Mouse (Mus musculus) adrenal gland, adult 18-20 months (tissue): ENCODE data around the gene Cadm2. TPM values are rescaled to one million over a fixed set of nuclear protein-coding genes. Genes with fewer than 3 reads are reported as not detected.

Experiments used
- DNase-seq, 2 experiments: peaks; one replicate each; pipeline ENCODE4 v3.0.0; 2021 to 2022; ENCODE audit warnings: low spot score in 2 of 2
- total RNA-seq, 2 experiments: library from RNA; stranded (reverse); gene quantifications; 1 replicate in 1 of 2; 2 replicates in 1 of 2; pipeline ENCODE4 v1.2.3; 2021

The Cadm2 gene
- total RNA-seq, 2 experiments from 2014 or later, result 0.43 to 0.74 TPM

DNA sequence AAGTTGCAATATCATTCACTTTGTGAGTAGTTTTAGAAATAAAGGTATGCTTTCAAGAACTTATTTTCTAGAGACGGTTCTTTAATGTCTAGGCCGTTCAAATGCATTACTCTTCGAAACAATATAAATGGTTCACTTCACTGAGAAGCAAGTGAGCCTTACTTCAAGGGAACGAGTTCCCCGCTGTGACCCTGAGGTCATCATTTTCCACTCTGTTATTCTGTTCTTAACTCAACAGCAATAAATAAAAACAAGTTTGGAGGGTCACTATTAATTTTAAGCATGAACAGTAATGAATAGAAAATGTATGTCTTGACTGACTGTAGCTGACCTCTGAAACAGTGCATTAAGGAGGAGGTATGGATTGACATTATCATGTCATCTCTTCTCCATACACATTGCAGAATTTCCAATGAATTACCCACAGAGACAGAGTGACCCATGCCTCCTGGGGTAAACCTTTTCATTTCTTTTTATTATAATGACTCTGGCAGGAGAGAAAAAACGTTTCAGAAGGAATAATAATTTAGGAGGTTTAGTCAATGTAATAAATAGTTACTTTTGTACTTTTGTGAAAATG lies 458.4 kb downstream of the Cadm2 start:
- no peak for DNase-seq

DNA sequence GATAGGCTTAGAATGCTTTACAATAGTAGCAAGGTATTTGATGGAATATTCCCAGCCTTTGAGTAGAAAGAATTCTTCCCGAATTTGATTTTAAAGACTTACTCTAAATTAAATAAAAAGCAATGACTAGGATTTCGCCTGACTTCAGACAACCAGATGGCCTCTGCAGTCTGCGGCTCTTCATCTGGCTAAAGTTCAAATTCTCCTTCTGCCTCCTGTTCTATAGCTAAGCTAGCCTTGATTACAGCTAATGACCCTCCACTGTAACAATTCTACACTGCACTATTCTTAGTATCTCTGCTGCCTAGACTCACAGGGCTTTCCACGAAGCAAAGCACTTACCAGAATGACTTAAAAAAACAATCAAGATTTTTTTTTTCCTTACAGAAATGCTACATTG lies 495.9 kb downstream of the Cadm2 start:
- DNase-seq, result no peak

DNA sequence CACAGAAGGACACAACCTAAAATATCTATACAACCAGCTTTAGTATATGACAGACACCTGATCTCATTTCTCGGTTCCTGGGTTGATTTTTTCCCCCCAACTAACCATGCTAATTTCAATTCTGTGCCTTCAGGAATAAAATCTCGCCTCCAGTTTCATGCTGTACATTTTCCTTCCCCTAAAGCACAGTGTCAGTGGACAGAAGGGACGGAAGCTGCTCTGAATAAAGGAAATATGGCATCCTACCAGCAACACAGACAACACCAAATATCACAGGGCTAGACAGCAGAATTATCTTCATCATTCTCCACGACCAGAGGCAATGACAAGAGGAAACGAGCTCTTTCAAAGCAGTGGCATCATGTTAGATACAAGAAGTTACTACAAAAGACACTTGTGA lies 498.2 kb downstream of the Cadm2 start:
- DNase-seq, result no peak

DNA sequence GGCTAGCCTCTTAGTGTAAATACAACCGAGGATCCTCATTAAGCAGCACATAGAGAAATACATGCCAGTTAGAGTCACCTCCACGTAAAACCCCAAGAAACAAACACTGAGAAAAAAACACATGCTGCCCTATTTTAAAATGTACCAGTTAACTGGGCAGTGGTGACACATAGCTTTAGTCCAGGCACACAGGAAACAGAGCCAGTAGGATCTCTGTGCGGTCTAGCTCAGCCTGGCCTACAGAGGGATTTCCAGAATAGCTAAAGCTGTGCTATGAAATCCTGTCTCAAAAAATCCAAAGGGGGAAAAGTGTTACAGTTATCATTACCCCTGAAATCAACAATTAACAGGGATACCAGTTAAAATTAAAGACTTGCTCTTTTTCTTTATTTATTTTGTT lies 498.9 kb downstream of the Cadm2 start:
- DNase-seq, result no peak

DNA sequence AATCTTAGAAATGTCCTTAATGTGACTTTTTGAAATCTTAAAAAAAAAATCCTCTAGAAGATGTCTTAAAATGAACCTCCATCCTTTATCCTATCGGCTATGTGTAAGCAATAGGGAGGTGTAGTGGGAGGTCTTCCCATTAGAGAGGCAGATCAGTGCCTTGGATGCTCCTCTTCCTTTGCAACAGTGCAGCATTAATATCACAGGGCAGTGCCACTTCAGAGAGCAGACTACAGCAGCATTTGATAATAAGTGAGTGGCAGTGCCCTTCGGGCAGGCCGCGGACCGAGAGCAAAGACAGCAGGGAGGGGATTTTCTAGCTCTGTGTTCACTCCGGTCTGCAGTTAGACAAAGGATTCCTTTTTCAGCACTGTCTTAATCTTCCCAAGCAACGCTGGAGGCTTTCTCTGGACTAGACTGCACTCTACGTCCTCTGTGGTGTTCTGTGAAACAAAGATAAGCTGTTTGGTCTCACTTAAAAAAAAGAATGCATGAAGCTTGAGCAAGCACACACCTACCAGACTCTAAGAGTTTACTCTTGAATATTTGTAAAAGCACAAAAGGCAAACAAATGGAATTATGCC lies 514.1 kb downstream of the Cadm2 start:
- no peak for DNase-seq

DNA sequence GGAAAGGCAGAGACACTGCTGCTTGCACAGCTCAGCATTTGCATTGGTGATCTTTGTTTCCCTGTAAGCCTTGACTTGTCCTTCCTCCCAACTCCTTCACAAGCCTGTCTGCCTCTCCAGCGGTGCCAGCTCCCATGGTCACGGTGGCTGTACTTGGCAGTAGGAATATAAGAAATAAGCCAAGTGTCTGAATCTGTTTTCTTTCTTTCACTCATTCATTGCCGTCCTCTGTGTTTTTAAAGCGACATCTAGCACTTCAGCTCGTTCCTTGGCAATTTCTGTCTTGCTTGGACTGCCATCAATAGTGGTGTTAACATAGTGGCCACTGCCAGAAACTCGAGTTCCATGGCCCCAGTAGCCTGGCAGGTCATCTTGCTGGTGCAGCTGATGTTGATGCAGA lies 524.0 kb downstream of the Cadm2 start:
- no peak for DNase-seq

DNA sequence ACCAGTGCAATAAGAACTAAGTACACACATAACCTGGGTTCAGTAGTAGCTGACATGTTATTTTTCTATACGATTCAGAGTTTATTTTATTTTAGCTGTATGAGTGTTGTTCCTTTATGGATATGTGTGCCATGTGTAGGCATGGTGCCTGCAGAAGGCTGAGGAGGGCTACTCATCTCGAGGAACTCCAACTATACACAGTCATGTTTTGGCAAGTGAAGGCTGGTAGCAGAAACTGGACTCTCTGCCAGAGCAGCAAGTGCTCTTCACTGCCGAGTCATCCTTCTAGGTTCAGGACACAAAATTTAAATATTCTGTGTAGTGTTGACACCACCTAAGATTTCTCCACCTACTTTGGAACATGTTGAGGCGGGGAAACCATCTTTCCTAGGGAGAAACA lies 524.8 kb downstream of the Cadm2 start:
- no peak for DNase-seq

DNA sequence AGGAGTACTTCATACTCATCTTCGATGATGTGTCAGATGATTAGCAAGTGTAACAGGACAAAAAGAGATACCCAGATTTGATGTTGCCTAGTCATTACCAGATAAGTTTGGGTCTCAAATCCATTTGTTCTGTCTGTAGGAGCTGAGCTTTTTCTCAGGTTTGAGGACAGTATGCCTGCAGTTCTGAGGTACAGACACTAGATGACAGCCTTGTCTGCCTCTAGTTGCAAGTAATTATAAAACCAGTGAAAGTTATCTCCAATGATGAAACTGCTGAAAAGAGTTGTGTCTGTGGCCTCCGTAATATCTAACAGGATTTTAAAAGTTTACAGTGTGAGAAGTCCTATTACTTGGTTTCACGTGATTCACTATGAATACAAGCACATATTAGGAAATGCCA lies 531.0 kb downstream of the Cadm2 start:
- DNase-seq, result no peak

DNA sequence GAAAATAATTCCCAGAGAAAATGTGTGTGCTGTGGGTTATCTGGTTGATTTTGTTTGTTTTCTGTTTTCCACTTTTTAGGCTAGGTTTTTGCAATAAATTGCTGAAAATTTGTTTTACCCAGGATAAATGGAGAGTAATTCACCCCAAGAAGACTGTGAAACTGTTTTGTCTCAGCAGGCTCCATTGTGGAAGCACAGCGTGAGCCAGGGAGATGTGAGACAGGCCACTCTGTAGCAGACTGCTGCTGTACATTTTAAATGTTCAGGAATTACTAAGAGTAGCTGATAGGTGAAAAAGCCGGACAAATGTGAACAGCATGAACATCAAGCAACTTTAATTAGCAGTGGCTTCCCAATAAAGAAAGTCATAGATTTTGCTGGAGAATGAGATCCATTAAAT lies 541.4 kb downstream of the Cadm2 start:
- DNase-seq, result no peak

DNA sequence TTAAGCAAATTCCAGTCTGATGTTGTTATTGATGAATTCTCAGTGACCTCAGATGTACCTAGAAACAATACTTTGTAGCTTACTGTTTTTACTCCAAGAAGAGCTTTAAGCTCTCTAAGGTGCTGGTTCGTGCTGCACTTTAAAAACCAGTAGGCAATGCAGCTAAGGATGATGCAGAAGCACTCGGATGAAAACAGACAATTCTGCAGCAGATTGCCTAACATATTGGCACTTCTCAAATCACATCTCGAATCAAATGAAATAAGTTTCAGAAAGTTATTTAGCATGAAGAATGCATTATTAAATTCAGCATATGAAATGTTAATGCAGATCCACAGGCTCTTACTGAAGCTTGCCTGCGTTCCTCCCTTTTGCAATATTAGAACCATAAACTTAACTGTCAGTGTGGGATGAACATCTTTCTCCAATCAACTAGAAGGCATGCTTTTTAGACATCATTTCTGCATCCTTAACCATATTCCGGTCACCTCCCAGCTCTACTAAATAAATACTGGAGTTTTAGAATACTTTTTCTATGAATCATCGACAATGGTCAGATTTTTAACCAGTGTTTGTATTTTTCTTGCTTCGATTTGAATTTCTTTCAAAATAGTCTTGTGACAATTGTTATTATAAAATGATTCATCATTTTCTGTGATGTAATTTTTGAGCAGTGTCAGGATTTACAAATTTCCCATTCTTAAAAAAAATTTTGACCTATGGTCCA lies 544.4 kb downstream of the Cadm2 start:
- no peak for DNase-seq

DNA sequence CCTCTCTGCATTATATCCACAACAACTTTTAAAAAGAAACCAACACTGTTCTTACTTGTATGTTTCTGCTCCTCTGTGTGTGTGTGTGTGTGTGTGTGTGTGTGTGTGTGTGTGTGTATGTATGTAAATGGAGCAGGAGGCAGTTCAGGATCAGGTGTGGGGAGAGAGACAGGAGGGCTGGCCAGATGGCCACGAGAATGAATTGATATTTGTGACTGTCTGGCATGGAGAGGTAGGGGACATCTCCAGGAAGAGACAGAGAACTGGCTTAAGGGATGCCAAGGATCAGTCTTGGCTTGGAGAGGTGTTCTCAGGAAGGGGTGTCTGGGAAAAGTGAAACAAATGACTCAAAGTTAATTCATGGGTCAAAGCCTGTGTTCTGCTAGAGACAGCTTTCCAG lies 552.2 kb downstream of the Cadm2 start:
- DNase-seq, result no peak

DNA sequence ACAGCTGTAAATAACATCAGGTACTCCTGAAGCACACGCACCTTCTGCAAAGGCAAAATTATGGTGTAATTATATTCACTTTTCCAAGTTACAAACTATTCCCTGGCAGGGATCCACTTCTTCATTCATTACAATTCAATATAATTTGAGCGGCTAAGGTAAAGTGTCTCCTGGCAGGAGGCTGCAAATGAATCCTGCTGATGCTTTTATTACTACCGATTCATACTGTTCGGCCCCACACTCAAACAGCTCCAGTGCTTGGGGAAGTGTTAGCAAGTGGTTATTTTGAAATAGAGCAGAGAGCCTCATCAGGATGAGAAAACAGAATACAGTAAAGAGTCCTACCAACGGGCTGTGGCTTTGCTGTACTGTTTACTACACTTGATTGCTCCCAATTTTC lies 589.8 kb downstream of the Cadm2 start:
- no peak for DNase-seq

DNA sequence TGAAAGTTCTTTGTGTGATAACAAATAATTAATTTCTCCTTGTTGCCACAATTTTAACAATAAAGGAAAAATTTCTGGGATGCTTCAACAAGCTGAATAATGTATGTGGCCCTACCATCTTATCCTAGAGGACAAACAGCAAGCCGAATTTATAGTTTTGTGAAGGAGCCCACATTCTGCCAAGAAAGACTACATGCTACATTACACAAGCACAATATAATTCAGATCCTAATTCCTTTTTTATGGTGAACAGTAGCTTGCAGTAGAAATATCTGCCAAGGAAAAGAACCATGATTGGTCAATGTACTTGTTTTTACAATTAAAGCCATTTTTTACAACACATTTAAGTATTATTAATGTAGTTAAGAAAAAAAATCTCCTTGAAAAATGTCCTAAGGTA lies 600.9 kb downstream of the Cadm2 start:
- no peak for DNase-seq

DNA sequence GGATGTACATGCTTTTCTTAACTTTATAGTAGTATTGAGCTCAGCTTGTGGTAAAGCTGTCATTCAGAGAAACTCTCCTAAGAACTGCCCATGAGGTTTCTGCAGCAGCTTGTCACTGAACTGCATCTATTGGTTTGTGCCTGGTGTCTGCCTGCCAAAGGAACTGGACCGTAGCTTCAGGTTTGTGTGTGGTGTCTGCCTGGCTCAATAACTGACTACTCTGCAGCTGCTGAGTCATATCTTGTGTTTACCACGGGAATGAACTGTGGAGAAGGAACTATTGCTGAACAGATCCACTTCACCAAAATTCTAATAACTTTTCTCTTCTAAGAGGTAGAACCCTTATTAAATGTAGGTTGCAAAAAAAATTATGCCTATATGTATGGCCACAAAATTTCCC lies 603.0 kb downstream of the Cadm2 start:
- no peak for DNase-seq

DNA sequence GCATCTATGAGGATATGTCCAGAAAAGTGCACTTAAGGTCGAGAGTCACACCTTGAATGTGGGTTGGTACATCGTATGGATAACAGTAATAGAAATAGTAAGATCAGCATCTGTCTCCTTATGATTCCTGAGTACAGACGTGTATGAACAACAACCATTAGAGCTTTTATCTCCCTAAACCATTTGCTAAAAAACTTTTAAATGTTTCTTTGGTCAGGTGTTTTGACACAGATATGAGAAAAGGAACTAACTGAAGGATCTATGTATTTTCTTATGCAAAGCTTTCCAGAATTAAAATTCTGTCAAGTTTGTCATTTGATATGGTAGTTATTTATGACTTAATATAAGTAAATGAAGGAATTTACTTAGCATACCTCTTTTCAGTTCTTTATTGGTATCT lies 617.5 kb downstream of the Cadm2 start:
- DNase-seq, result no peak

DNA sequence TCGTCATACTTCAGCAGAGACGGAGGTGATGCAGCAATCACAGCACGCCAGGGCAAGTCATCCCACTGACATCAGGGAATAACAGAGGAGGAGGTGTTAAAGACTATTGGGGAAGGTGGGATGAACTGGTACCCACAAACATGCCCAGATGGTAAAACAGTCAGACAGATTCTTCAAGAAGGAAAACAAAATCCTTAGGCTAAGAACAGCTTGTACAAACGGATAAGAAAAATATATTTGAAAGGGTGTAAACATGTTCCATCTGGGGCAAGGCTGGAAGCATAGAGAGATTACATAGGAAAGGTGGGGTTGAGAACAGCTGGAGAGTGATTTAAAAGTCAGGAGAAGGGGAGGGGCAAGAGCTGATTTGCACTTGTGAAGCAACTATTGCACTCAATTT lies 619.0 kb downstream of the Cadm2 start:
- no peak for DNase-seq

DNA sequence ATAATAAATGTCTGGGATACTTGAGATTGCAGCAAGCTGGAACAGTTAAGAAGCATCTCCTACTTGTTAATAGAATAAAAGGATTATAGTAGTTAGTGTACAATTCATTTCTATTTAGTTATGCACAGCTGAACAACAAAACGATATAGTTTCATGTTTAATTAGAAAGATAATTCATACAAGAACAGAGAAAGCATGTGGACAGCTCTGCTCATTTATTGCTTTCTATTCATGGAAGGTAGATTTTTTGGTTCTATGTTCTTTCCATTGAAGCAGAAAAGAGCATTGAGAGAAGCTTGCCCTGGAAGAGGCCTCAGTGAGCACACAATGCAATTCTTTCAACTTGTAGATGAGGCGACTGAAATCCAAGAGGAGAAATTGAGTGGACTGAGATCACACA lies 623.2 kb downstream of the Cadm2 start:
- no peak for DNase-seq

DNA sequence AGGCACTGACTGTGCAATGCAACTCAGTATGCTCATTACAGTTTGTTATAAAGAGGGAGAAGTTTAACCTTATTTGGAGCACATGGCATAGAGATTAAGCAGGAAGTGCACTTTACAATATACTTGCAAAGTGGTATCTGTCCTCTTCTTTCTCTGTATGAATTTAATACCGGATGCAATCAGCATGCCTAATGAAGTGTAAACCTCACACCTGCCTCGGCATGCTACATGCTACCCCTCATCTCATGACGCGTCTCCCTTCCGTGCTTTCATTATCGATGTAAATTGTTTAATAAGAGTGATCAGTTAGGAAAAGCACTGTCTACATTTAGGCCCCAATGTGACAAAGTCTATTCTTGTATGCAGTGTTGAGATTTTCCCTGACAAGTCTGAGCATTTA lies 633.0 kb downstream of the Cadm2 start:
- no peak for DNase-seq

DNA sequence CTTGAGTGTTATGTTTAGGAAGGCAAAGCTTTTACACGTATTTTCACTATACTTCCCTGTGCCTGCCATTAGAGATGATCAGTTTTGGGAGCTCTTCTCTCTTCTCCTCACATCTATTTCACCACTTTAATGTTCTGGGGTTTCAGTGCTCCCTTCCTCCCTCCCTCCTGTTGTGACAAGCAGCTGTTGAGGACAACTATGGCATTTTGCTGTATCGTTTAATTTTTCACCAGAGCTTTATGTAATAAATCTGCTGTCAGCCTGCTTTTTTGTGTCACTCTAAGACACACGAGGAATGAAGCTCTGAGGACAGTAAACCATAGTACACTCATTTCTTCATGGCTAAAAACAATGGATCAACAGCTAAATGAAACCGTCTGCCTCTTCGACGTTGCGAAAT lies 633.8 kb downstream of the Cadm2 start:
- DNase-seq, result no peak

DNA sequence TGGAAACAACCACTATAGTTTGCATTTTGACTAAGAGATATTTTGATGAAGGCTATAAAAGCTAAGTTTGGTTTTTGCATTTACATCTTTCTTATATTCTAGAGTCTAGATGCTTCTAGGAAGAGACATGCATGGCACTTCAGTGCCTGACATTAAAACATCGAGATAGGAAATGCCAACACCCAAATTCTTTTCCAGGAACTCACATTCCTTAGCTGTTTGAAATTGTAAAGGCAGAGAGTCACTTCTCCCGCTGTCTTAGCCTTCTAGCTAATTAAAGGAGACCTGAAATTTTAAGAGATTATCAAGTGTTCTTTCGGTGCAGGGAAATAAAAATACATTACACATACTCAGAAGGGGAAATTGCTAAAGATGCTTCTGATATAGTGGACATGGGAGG lies 649.8 kb downstream of the Cadm2 start:
- DNase-seq, result no peak

DNA sequence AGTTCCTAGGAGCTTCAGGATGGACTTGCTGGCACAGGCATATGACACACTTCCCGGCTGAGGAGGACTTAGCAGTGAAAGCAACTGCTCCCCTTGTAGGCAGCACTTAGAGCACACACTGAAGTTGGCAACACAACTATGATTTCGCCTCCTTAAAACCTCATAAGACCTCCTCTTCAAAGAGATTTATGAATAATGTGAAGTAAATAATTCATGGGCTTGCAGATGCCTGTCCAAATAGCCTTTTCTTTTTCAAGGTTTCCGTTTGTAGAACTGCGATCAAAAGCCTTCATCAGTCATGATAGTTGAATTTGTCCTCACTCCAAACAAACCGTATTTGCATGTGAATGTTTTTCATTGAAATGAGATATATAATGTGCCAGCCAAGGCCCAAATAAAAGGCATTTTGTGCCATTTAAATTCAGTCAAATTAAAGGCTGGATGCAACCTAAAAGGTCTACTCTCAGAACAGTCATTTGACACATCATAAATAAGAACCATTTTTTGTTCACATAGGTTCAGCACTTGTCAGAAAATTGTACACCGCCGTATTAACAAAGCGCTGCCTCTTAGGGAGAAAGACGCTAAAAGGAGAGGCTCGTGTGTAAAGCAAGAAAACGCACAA lies 651.1 kb downstream of the Cadm2 start:
- DNase-seq, result no peak

DNA sequence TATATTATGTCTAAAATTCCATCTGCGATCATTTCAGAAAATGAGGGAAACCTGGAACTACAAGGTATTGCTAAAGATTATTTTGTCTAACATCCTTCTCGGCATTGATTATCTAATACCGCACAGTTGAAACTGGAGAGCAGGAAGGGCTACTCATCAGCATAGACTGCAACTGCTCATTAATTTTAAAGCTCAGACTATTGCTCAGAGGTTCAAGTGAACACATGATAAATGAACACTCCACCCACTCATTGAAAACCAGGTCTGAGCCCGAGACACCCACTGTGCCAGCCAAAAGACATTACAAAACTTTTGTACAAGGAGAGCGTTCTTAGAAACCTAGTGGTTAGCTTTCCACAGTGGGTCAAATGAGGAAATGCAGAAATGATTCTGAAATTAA lies 652.4 kb downstream of the Cadm2 start:
- DNase-seq, result no peak

DNA sequence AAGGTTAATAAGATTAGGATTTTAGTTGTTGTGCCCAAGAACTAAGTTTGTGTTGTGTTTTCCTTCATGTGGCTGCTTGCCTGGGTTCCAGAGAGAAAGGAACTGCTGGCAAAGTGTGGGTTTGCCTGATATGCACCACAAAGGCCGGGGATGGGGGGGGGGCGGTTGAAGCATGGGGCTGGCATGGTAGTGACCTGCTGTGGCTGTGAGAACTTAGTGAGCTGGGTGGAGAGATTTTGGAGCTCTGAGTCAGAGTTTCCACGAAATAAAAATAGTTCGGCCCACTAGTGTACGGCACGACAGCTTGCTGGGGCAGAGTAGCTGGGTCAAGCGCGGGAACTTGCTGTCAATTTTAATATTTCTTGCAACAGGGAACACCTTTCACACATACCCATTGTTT lies 653.0 kb downstream of the Cadm2 start:
- DNase-seq, result no peak
